Mouse (Mus musculus) CH12.LX (cell line): ENCODE results near the gene Papss2. TPM values are rescaled to one million over a fixed set of nuclear protein-coding genes. Genes with fewer than 3 reads are reported as not detected.

Experiments
- DNase-seq: peaks from one replicate; pipeline ENCODE4 v3.0.0-alpha.2; 2013; ENCODE audit errors: extremely low read depth
- H3K27ac ChIP-seq: 2 replicates; pipeline ENCODE4 v1.5.1; 2012; ENCODE audit warnings: low read depth, mild to moderate bottlenecking, control low read depth, moderate library complexity; ENCODE audit not compliant: insufficient read depth
- H3K27me3 ChIP-seq: replicated peaks from 2 replicates; pipeline ENCODE3; 2012; ENCODE audit warnings: inconsistent platforms
- H3K36me3 ChIP-seq, 2 experiments: replicated peaks in 1 of 2; 2 replicates each; pipeline versions ENCODE3 to v1.6.1; 2012; ENCODE audit warnings: inconsistent platforms in 1 of 2, low read length in 1 of 2, mild to moderate bottlenecking in 1 of 2, mixed read lengths in 1 of 2, moderate library complexity in 1 of 2; ENCODE audit not compliant: control insufficient read depth in 1 of 2, insufficient read depth in 1 of 2
- H3K4me1 ChIP-seq, 2 experiments: 2 replicates each; pipeline ENCODE4 v1.6.1; 2012; ENCODE audit warnings: inconsistent platforms in 1 of 2, moderate library complexity in 1 of 2; ENCODE audit not compliant: insufficient read depth in 2 of 2, control insufficient read depth in 1 of 2
- H3K4me2 ChIP-seq: 2 replicates; pipeline ENCODE4 v1.6.1; 2012; ENCODE audit warnings: low read depth, mild to moderate bottlenecking, control low read depth; ENCODE audit not compliant: poor library complexity, insufficient read depth, severe bottlenecking
- H3K4me3 ChIP-seq, 3 experiments: fragments of 150-350 bp in 1 of 3; sonication (generic) in 1 of 3; replicated peaks in 1 of 3; 2 replicates each; pipeline versions ENCODE3 to v1.5.1; 2011 to 2012; ENCODE audit warnings: low read depth in 2 of 3, low read length in 2 of 3, mild to moderate bottlenecking in 2 of 3, moderate library complexity in 2 of 3, control low read depth in 1 of 3, improper control_type of control experiment in 1 of 3, inconsistent platforms in 1 of 3, mixed read lengths in 1 of 3; ENCODE audit not compliant: poor library complexity in 1 of 3
- H3K79me2 ChIP-seq: replicated peaks from 2 replicates; pipeline ENCODE4 v1.6.1; 2012; ENCODE audit warnings: mild to moderate bottlenecking, moderate library complexity; ENCODE audit not compliant: control insufficient read depth, poor library complexity, insufficient read depth, severe bottlenecking; ENCODE audit errors: extremely low read depth
- H3K9ac ChIP-seq: 2 replicates; pipeline ENCODE4 v1.6.1; 2012; ENCODE audit warnings: low read depth, mild to moderate bottlenecking, control low read depth, moderate library complexity; ENCODE audit not compliant: insufficient read depth
- H3K9me3 ChIP-seq: replicated peaks from 2 replicates; pipeline ENCODE3; 2012; ENCODE audit warnings: low read length, inconsistent platforms, mixed read lengths
- BHLHE40 ChIP-seq: IDR thresholded peaks from 2 replicates; pipeline ENCODE4 v1.6.1; 2011; ENCODE audit warnings: mild to moderate bottlenecking, low read depth, low read length, improper control_type of control experiment
- CHD2 ChIP-seq: IDR thresholded peaks from 2 replicates; pipeline ENCODE4 v1.6.1; 2011; ENCODE audit warnings: low read length, improper control_type of control experiment
- CTCF ChIP-seq, 2 experiments: IDR thresholded peaks in 1 of 2; conservative IDR thresholded peaks in 1 of 2; 2 replicates each; pipeline ENCODE4 v1.5.1; 2011 to 2012; ENCODE audit warnings: low read depth in 2 of 2, low read length in 2 of 2, improper control_type of control experiment in 1 of 2, inconsistent platforms in 1 of 2, mild to moderate bottlenecking in 1 of 2, moderate library complexity in 1 of 2
- E2F4 ChIP-seq: IDR thresholded peaks from 2 replicates; pipeline ENCODE4 v1.6.1; 2011; ENCODE audit warnings: low read depth, low read length, improper control_type of control experiment; ENCODE audit not compliant: insufficient replicate concordance
- ELF1 ChIP-seq: IDR thresholded peaks from 2 replicates; pipeline ENCODE4 v1.6.1; 2014; ENCODE audit warnings: low read depth, mild to moderate bottlenecking, inconsistent platforms, low read length, improper control_type of control experiment
- EP300 ChIP-seq: IDR thresholded peaks from 2 replicates; pipeline ENCODE4 v1.6.1; 2011; ENCODE audit warnings: low read length, improper control_type of control experiment
- ETS1 ChIP-seq: conservative IDR thresholded peaks from 2 replicates; pipeline ENCODE4 v1.6.1; 2012; ENCODE audit warnings: low read depth, mild to moderate bottlenecking, inconsistent platforms, low read length, improper control_type of control experiment, moderate library complexity
- GABPA ChIP-seq: IDR thresholded peaks from 2 replicates; pipeline ENCODE4 v1.6.1; 2012; ENCODE audit warnings: low read depth, low read length, improper control_type of control experiment, inconsistent platforms; ENCODE audit not compliant: insufficient replicate concordance
- IRF4 ChIP-seq: IDR thresholded peaks from 2 replicates; pipeline ENCODE4 v1.6.1; 2014; ENCODE audit warnings: low read depth, mild to moderate bottlenecking, inconsistent platforms, low read length, improper control_type of control experiment
- JUN ChIP-seq: IDR thresholded peaks from 2 replicates; pipeline ENCODE4 v1.6.1; 2011; ENCODE audit warnings: low read depth, mild to moderate bottlenecking, low read length, improper control_type of control experiment, moderate library complexity; ENCODE audit not compliant: insufficient read depth
- JUND ChIP-seq: conservative IDR thresholded peaks from 2 replicates; pipeline ENCODE4 v1.6.1; 2011; ENCODE audit warnings: low read depth, low read length, improper control_type of control experiment
- MAFK ChIP-seq: IDR thresholded peaks from 2 replicates; pipeline ENCODE4 v1.6.1; 2011; ENCODE audit warnings: low read length, improper control_type of control experiment; ENCODE audit not compliant: insufficient replicate concordance
- MAX ChIP-seq: IDR thresholded peaks from 2 replicates; pipeline ENCODE4 v1.6.1; 2011; ENCODE audit warnings: low read length, improper control_type of control experiment
- MAZ ChIP-seq: IDR thresholded peaks from 2 replicates; pipeline ENCODE4 v1.6.1; 2012; ENCODE audit warnings: low read depth, mild to moderate bottlenecking, inconsistent platforms, low read length, improper control_type of control experiment, moderate library complexity
- MXI1 ChIP-seq: IDR thresholded peaks from 2 replicates; pipeline ENCODE4 v1.6.1; 2011; ENCODE audit warnings: mild to moderate bottlenecking, low read depth, low read length, improper control_type of control experiment
- MYC ChIP-seq: IDR thresholded peaks from 2 replicates; pipeline ENCODE4 v1.6.1; 2011; ENCODE audit warnings: low read depth, mild to moderate bottlenecking, improper control_type of control experiment, low read length
- NELFE ChIP-seq: IDR thresholded peaks from 2 replicates; pipeline ENCODE4 v1.6.1; 2011; ENCODE audit warnings: low read depth, low read length, improper control_type of control experiment
- POLR2A ChIP-seq: IDR thresholded peaks from 2 replicates; pipeline ENCODE4 v1.6.1; 2011; ENCODE audit warnings: low read depth, mild to moderate bottlenecking, improper control_type of control experiment, low read length
- RAD21 ChIP-seq: IDR thresholded peaks from 2 replicates; pipeline ENCODE4 v1.6.1; 2011; ENCODE audit warnings: low read depth, mild to moderate bottlenecking, low read length, improper control_type of control experiment, moderate library complexity
- RCOR1 ChIP-seq: conservative IDR thresholded peaks from 2 replicates; pipeline ENCODE4 v1.6.1; 2012; ENCODE audit warnings: low read depth, mild to moderate bottlenecking, inconsistent platforms, low read length, improper control_type of control experiment
- SIN3A ChIP-seq: IDR thresholded peaks from 2 replicates; pipeline ENCODE4 v1.6.1; 2012; ENCODE audit warnings: low read length, improper control_type of control experiment, inconsistent platforms
- SMC3 ChIP-seq: IDR thresholded peaks from 2 replicates; pipeline ENCODE4 v1.6.1; 2011; ENCODE audit warnings: low read depth, low read length, improper control_type of control experiment
- UBTF ChIP-seq: IDR thresholded peaks from 2 replicates; pipeline ENCODE4 v1.6.1; 2012; ENCODE audit warnings: low read depth, mild to moderate bottlenecking, inconsistent platforms, low read length, improper control_type of control experiment, moderate library complexity
- USF1 ChIP-seq: IDR thresholded peaks from 2 replicates; pipeline ENCODE4 v1.6.1; 2014; ENCODE audit warnings: low read depth, mild to moderate bottlenecking, inconsistent platforms, low read length, improper control_type of control experiment
- USF2 ChIP-seq: conservative IDR thresholded peaks from 2 replicates; pipeline ENCODE4 v1.6.1; 2011; ENCODE audit warnings: low read depth, low read length, improper control_type of control experiment
- ZMIZ1 ChIP-seq: IDR thresholded peaks from 2 replicates; pipeline ENCODE4 v1.6.1; 2012; ENCODE audit warnings: low read depth, mild to moderate bottlenecking, inconsistent platforms, low read length, improper control_type of control experiment
- ZNF384 ChIP-seq: IDR thresholded peaks from 2 replicates; pipeline ENCODE4 v1.6.1; 2012; ENCODE audit warnings: low read depth, low read length, improper control_type of control experiment, inconsistent platforms
- dilution Hi-C: fragments of 300-500 bp; cut with MboI; formaldehyde crosslinking; loops from 2 replicates; pipeline ENCODE4 v1.14.3; 2020; ENCODE audit warnings: low sequenced_read_pairs; ENCODE audit not compliant: extremely low pct_unique_long_range_greater_than_20kb, extremely low pct_ligation_motif_present
- in situ Hi-C: fragments of 300-500 bp; cut with MboI; formaldehyde crosslinking; loops from 3 replicates; pipeline ENCODE4 v1.14.3; 2019; ENCODE audit warnings: low sequenced_read_pairs, low pct_ligation_motif_present, low pct_unique_long_range_greater_than_20kb, mixed read lengths
- polyA plus RNA-seq: library from polyadenylated mRNA; unstranded; fragments of >175 nt; gene quantifications from 2 replicates; pipeline ENCODE4 v1.2.1, GENCODE M21; 2012; ENCODE audit warnings: low read depth; ENCODE audit not compliant: insufficient read length
- total RNA-seq, 2 experiments: library from RNA; depleted of rRNA; stranded (reverse); fragments of 300-350 nt in 1 of 2; fragments of >200 nt in 1 of 2; gene quantifications; 2 replicates each; pipeline ENCODE4 v1.2.3; 2012 to 2014

The Papss2 gene
- total and polyA plus RNA-seq, 3 experiments = 0.36 to 0.42 (median 0.39) TPM

- H3K4me3 ChIP-seq = no peak overlapping the region
- no peak overlapping the region for H3K9ac ChIP-seq
- DNase-seq = no peak
- H3K27me3 ChIP-seq = no peaks in the 10 kb centered on the region
- no peak overlapping the region for H3K27ac ChIP-seq
- peaks cover 3% of the 10 kb centered on the region for H3K9me3 ChIP-seq
- in situ Hi-C loops = no loop called here
- H3K4me1 ChIP-seq = peaks cover 0 to 8% of the 10 kb centered on the region in 2 experiments; a peak in 2 of 4 replicates
- H3K79me2 ChIP-seq = no peaks in the 10 kb centered on the region
- H3K36me3 ChIP-seq = no peaks in the 10 kb centered on the region
- dilution Hi-C loops = no loop called here
- no peak overlapping the region for H3K4me2 ChIP-seq
- TF ChIP-seq POLR2A = no peak
- no peak for TF ChIP-seq MAX
- TF ChIP-seq BHLHE40 = no peak
- no peak for TF ChIP-seq E2F4
- no peak for TF ChIP-seq ELF1
- no peak for TF ChIP-seq JUND
- TF ChIP-seq MYC = no peak
- no peak for TF ChIP-seq MAFK
- no peak for TF ChIP-seq ZMIZ1
- no peak for TF ChIP-seq MXI1
- no peak for TF ChIP-seq SMC3
- no peak for TF ChIP-seq UBTF
- no peak for TF ChIP-seq CTCF (conservative IDR thresholded peaks at IDR 0.05 in 1 of 2, IDR thresholded peaks at IDR 0.05 in 1 of 2; ENCODE audit: low read depth in 2 of 2, low read length in 2 of 2)
- no peak for TF ChIP-seq IRF4
- no peak for TF ChIP-seq MAZ
- TF ChIP-seq CHD2 = no peak
- no peak for TF ChIP-seq RCOR1
- TF ChIP-seq ZNF384 = no peak
- TF ChIP-seq EP300 = no peak
- TF ChIP-seq NELFE = no peak
These were observed 15.9 kb downstream of the Papss2 start for GRCm38 (mm10) chr19:32611386-32612092.

DNA sequence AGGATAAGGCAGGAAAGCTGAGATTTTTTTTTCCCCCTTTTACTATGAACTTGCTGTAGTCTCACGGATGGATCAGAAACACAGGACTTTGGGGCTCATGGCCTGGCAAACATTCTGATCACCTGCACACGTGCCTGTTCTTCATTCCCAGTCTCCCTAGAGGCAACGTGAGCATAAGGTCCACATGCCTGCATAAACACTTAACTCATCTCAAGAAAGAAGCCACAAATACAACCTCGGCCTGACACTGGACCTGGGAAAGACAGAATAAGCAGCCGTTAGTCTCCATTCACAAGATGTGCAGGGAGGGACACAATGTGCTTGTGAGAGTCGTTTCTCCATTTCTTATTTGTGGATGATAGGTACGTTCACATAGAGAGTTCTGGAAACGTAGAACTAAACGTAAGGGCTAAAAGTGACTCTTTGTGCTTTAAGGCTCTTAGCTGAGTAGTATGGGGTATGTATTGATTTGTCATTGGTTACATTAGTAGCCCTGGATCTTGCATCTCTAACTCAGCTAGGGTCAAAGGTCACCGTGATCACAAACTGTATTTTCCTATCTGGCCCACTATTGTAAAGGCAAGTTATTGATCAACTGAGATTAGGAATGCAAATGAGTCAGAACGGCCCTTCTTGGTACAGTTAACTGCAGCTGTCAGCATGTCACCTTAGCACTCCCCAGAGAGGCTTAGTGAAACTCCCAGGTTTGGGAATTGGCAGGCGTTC lies 18.6 kb downstream of the Papss2 start:
- Histone ChIP-seq H3K4me2 (no peak overlapping the region), H3K27ac (no peak overlapping the region), H3K4me3 (no peak overlapping the region), H3K36me3 (no peaks in the 10 kb centered on the region), H3K9me3 (peaks cover 3% of the 10 kb centered on the region), H3K27me3 (no peaks in the 10 kb centered on the region), H3K79me2 (no peaks in the 10 kb centered on the region), H3K4me1 (peaks cover 0 to 8% of the 10 kb centered on the region in 2 experiments; a peak in 2 of 4 replicates), H3K9ac (no peak overlapping the region)
- dilution Hi-C loops (no loop called here), in situ Hi-C loops (no loop called here)
- DNase-seq = no peak
- TF ChIP-seq EP300 = no peak
- no peak for TF ChIP-seq ETS1
- no peak for TF ChIP-seq SIN3A
- TF ChIP-seq USF1 = no peak
- no peak for TF ChIP-seq RAD21
- TF ChIP-seq USF2 = no peak
- TF ChIP-seq MYC = no peak
- TF ChIP-seq JUN = no peak
- TF ChIP-seq MAZ = no peak
- no peak for TF ChIP-seq GABPA
- TF ChIP-seq NELFE = no peak
- no peak for TF ChIP-seq MAX
- TF ChIP-seq ZNF384 = no peak
